In the genomic region with DNA sequence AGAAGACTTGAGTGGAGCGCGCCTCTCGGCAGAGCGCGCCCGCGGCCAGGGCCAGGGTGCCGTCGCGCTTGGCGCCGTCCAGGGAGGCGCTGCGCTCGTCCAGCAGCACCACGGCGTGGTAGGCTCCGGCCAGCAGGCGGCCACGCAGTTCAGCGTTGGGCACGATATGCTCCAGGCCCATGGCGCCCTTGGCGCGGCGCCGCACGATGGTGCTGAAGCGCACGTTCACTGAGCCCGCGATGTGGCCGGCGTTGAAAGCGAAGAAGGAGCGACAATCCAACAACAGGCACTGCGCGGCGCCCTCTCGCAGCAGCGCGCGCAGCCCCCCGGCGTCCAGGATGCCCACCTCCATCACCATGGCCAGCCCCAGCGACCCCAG, we compare ENCODE assay signal across 8 mouse cellular contexts. TPM values are rescaled to one million over a fixed set of nuclear protein-coding genes. Genes with fewer than 3 reads are reported as not detected.
DNase-seq lines count a peak whose midpoint lies in the region; ATAC-seq lines count a peak whose summit lies in the region.

No protein-coding gene starts in this region.

- under 1% methylated on average over 46 of the region's 46 CpGs for WGBS in intestine, embryonic 15.5 days
- WGBS in midbrain, embryonic 11.5 days: under 1% methylated on average over 46 of the region's 46 CpGs

- peaks cover 38% of the 10 kb centered on the region for H3K4me1 ChIP-seq in intestine, embryonic 15.5 days (replicated peaks)
- H3K4me1 ChIP-seq in midbrain, embryonic 11.5 days (ENCODE audit: control insufficient read depth, insufficient read depth, low read length): peaks cover 36% of the 10 kb centered on the region

- peak overlapping the region; percentile 67 for H3K4me3 ChIP-seq in intestine, embryonic 15.5 days (replicated peaks)
- H3K4me3 ChIP-seq in midbrain, embryonic 11.5 days (ENCODE audit: low read depth, low read length): peak overlapping the region; percentile 63

- H3K27me3 ChIP-seq in intestine, embryonic 15.5 days (replicated peaks): no peaks in the 10 kb centered on the region
- H3K27me3 ChIP-seq in midbrain, embryonic 11.5 days (ENCODE audit: control insufficient read depth, insufficient read depth, low read length): no peaks in the 10 kb centered on the region

- peak overlapping the region; percentile 98 for H3K27ac ChIP-seq in intestine, embryonic 15.5 days
- peak overlapping the region; percentile 97 for H3K27ac ChIP-seq in midbrain, embryonic 11.5 days (ENCODE audit: low read depth, low read length)

- peak; percentile 92 for DNase-seq in adipocyte (ENCODE audit: low spot score)
- DNase-seq in cerebellum, adult 9-11 months: peak; percentile 88
- peak; percentile 52 to 76 for DNase-seq in frontal cortex, adult 2 months (ENCODE audit: extremely low spot score in 1 of 2, low spot score in 1 of 2)
- DNase-seq in left cerebral cortex, postnatal 25 days (ENCODE audit: low spot score in 2 of 2): peak; percentile 79 to 82
- no peak for DNase-seq in midbrain, embryonic 11.5 days (ENCODE audit: low spot score, missing footprints)
- peak; percentile 83 for DNase-seq in right cerebral cortex, postnatal 4 days
- DNase-seq in natural killer cell, adult 2 months (ENCODE audit: low spot score in 2 of 2): no peak

- ATAC-seq in intestine, embryonic 15.5 days: peak; percentile 87
- peak; percentile 69 for ATAC-seq in midbrain, embryonic 11.5 days (ENCODE audit: low FRiP score)

- no peaks in the 10 kb centered on the region for H3K36me3 ChIP-seq in intestine, embryonic 15.5 days
- H3K36me3 ChIP-seq in midbrain, embryonic 11.5 days (ENCODE audit: control insufficient read depth, insufficient read depth, low read length): no peaks in the 10 kb centered on the region

- H3K9ac ChIP-seq in intestine, embryonic 15.5 days: peak overlapping the region; percentile 81
- peak overlapping the region; percentile 85 for H3K9ac ChIP-seq in midbrain, embryonic 11.5 days (ENCODE audit: low read length)

- intact Hi-C loops in left cerebral cortex, postnatal 25 days (cut with DNase I): loop anchor here (1.0 to 5.0 kb wide), 3 partner anchors 41 to 130 kb away; no protein-coding TSS in a partner anchor

- H3K9me3 ChIP-seq in intestine, embryonic 15.5 days: no peaks in the 10 kb centered on the region
- no peaks in the 10 kb centered on the region for H3K9me3 ChIP-seq in midbrain, embryonic 11.5 days (ENCODE audit: control insufficient read depth, low read length)

- peak overlapping the region; percentile 93 for H3K4me2 ChIP-seq in intestine, embryonic 15.5 days (replicated peaks)
- peak overlapping the region; percentile 78 for H3K4me2 ChIP-seq in midbrain, embryonic 11.5 days

RNA-seq across cellular contexts. Expression of a gene that starts 53.3 kb away (rescaled TPM):
- 123 and 134 TPM in 2 replicates for polyA plus RNA-seq in frontal cortex, adult 2 months (2012; rRNA removed)
- polyA plus RNA-seq in intestine, embryonic 15.5 days (2015; fragmentation: Nextera tagmentation; extraction: Ambion mirVana): 97.0 and 100 TPM in 2 replicates
- total RNA-seq in left cerebral cortex, postnatal 25 days (2021): 100 to 1,000 TPM; 163 to 168 TPM
- 129 and 130 TPM in 2 replicates for polyA plus RNA-seq in midbrain, embryonic 11.5 days (2014; fragmentation: Nextera tagmentation; extraction: Ambion mirVana)

RNA-seq across cellular contexts. Expression of a gene that starts 54.0 kb away (rescaled TPM):
- 40.9 and 60.5 TPM in 2 replicates for polyA plus RNA-seq in frontal cortex, adult 2 months (2012; rRNA removed)
- polyA plus RNA-seq in intestine, embryonic 15.5 days (2015; fragmentation: Nextera tagmentation; extraction: Ambion mirVana): 14.3 and 15.1 TPM in 2 replicates
- 10 to 100 TPM; 32.7 to 47.7 TPM for total RNA-seq in left cerebral cortex, postnatal 25 days (2021)
- polyA plus RNA-seq in midbrain, embryonic 11.5 days (2014; fragmentation: Nextera tagmentation; extraction: Ambion mirVana): 30.2 TPM in 2 replicates

Comparison
In these comparisons a context has a peak if more than half of its experiments do, and no peak if none do; other contexts are left out.
1. DNase-seq: peak in adipocyte (single experiment), cerebellum, adult 9-11 months (single experiment), frontal cortex, adult 2 months (2 of 2), left cerebral cortex, postnatal 25 days (2 of 2) and right cerebral cortex, postnatal 4 days (single experiment); none in midbrain, embryonic 11.5 days (single experiment) and natural killer cell, adult 2 months (0 of 2).